Mouse (Mus musculus) cerebellum, adult 9-11 months (tissue): ENCODE measurements around the gene Hopx.

Experiments
- DNase-seq: peaks from one replicate; pipeline ENCODE4 v3.0.0; 2022

Hopx gene

DNA sequence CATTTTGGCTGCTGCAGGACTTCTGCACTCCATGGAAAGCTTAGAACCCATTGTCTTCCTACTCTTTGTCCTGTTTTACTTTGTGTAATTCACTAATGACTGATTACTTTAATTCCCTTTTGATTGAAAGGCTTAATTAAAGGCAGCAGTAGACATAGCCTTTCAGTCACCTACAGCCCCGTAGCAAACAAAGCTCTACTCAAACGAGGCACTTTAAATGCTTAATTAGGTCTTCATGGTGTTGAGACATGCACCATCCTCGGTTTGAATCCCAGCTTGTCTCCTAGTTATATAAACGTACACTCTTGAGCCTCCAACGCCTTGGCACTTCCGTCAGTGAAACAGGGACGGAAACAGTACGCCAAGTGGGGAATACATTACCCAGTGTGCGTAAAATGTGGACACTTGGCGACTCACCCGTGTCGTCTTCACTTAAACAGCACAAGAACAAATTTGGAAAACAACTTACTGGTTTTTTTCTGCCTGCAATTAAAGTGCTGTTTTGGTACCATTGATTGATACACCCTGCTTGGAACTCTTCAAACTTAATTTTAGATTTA is 58.0 kb downstream of the Hopx start:
- DNase-seq = no peak

DNA sequence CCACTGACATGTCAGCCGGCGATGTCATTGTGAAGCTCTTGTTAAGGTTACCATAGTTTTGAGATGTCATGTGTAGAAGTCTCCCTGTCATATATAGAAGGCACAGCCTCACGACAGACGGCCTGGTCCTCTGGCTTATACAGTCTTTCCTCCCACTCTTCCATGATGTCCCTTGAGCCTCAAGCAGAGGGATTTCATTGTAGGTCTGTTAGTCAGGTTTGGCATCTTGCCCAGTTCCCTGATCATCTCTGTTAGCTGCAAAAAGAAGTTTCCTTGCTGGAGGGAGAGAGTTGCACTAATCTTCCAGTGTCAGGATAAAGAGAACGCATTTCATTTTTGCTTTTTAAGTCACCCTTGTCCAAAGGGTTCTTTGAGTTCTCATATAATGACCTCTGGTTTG is 62.3 kb downstream of the Hopx start:
- no peak for DNase-seq

DNA sequence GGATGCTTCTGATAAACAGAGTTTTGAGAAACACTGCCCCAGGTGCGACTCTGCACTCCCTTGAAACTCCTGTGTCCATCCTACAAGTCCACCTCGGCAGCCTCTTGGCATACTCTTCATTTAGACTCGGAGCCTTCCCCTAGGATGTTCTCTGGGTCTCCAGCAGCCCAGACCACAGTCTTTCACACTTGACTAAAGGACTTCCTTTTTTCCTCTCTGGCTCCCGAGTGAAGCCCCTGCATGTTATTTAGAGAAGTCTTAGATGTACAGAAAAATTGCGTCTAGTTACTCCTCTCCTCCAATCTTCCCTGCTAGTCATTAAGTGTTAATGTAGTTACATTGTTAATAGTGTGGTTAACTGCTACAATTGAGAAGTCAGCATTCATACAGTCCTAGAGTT is 70.6 kb downstream of the Hopx start:
- no peak for DNase-seq

DNA sequence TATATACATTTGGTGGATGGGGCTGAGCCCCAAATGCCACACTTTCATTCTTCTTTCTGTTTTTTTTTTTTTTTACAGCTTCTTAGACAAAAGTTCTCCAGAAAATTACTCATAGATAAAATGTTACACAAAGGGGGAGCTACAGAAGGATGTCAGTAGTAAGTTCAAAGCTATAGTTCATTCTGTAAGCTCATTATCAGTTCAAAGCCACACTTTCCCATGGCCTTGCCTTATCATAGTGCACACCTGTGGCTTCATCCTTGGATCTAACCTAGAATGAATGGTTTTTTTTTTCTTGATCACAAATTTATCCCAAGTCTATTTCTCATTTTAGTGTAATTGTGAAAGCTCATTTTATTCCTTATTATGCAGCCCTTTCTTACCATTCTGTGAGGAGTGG is 75.5 kb downstream of the Hopx start:
- DNase-seq = no peak

DNA sequence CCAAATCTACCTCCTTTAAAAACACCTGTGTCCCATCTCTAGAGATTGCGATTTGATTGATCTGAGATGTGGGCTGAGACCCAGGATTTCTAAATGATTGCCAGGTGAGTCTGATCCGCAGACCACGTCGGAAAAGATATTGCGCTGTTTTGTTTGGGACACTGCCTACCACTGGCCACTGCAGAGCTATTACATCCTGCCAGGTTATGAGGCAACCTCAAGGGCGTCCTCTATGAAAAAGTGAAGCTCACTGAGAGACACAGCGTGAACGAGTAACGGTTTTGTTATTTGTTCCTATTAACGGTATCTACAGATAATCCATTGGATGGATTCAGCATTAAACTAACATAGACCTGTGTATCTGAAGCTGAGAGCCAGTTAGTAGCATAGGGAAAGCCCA is 76.5 kb downstream of the Hopx start:
- no peak for DNase-seq
